8 mouse cellular contexts compared by ENCODE assay signal in genomic region chr2:168206725-168207644, GRCm38 (mm10). TPM values are rescaled to one million over a fixed set of nuclear protein-coding genes. Genes with fewer than 3 reads are reported as not detected.
DNase-seq lines count a peak whose midpoint lies in the region; ATAC-seq and TF ChIP-seq lines count a peak whose summit lies in the region.

Gene Adnp, minus strand, starts transcription at chr2:168207112.

- peaks cover 38% of the 10 kb centered on the region for H3K4me1 ChIP-seq in G1E (ENCODE audit: insufficient read depth, low read depth, low read length)
- H3K4me1 ChIP-seq in forebrain, embryonic 16.5 days (replicated peaks; ENCODE audit: control insufficient read depth, insufficient read depth, low read length), result peaks cover 27% of the 10 kb centered on the region
- H3K4me1 ChIP-seq in lung, embryonic 14.5 days (ENCODE audit: insufficient read depth), result peaks cover 8% of the 10 kb centered on the region; the same call in 1 of the 2 replicates
- H3K4me1 ChIP-seq in olfactory bulb, adult 2 months (ENCODE audit: control insufficient read depth, insufficient read depth, low read length), result peaks cover 8% of the 10 kb centered on the region
- H3K4me1 ChIP-seq in thymus, adult 2 months (replicated peaks; ENCODE audit: control insufficient read depth, insufficient read depth, low read length), result peaks cover 9% of the 10 kb centered on the region

- H3K4me3 ChIP-seq in G1E (ENCODE audit: low read depth, low read length), result peak within 1 kb of the TSS; percentile 96
- H3K4me3 ChIP-seq in forebrain, embryonic 16.5 days (replicated peaks; ENCODE audit: low read length), result peak within 1 kb of the TSS; percentile 97
- peak within 1 kb of the TSS; percentile 79 for H3K4me3 ChIP-seq in layer of hippocampus, adult 2 months
- peak within 1 kb of the TSS; percentile 98 for H3K4me3 ChIP-seq in lung, embryonic 14.5 days (ENCODE audit: low read depth, low read length)
- H3K4me3 ChIP-seq in olfactory bulb, adult 2 months (ENCODE audit: insufficient read depth, low read depth, low read length), result peak within 1 kb of the TSS; percentile 92
- peak within 1 kb of the TSS; percentile 96 for H3K4me3 ChIP-seq in thymus, adult 2 months (ENCODE audit: control insufficient read depth, insufficient read depth, low read length)

- 1% methylated on average over 47 of the region's 89 CpGs for WGBS in forebrain, embryonic 16.5 days
- 1% methylated on average over 79 of the region's 89 CpGs for WGBS in lung, embryonic 14.5 days
- 2% methylated on average over 82 of the region's 89 CpGs for WGBS in olfactory bulb, adult 2 months
- WGBS in thymus, adult 2 months, result under 1% methylated on average over 75 of the region's 89 CpGs

- intact Hi-C loops in heart, postnatal 36 days (cut with DNase I), result loop anchor here (2.0 kb wide), 1 partner anchor 24 kb away; the partner anchor contains the start of genes Dpm1, Gm20716 and Mocs3

- H3K9ac ChIP-seq in forebrain, embryonic 16.5 days (replicated peaks; ENCODE audit: low read depth, low read length), result peak within 1 kb of the TSS; percentile 100
- peak within 1 kb of the TSS; percentile 100 for H3K9ac ChIP-seq in lung, embryonic 14.5 days

- peak; percentile 64 for ATAC-seq in G1E (ENCODE audit: extremely low read depth, insufficient number of reproducible peaks, low FRiP score, poor library complexity, severe bottlenecking)
- ATAC-seq in forebrain, embryonic 16.5 days, result peak; percentile 87
- ATAC-seq in lung, embryonic 14.5 days (ENCODE audit: insufficient read depth), result peak; percentile 89

- peak; percentile 81 for DNase-seq in G1E (ENCODE audit: low spot score)
- peak; percentile 84 to 90 for DNase-seq in cerebellum, adult 18-20 months
- peak; percentile 94 to 97 for DNase-seq in heart, postnatal 36 days
- DNase-seq in layer of hippocampus, adult 2 months (ENCODE audit: low spot score in 2 of 2), result peak; percentile 92 to 94
- peak; percentile 98 for DNase-seq in lung, embryonic 14.5 days
- DNase-seq in thymus, adult 2 months, result peak; percentile 97

- H3K27ac ChIP-seq in forebrain, embryonic 16.5 days (ENCODE audit: low read length), result peak within 1 kb of the TSS; percentile 99
- peak within 1 kb of the TSS; percentile 100 for H3K27ac ChIP-seq in layer of hippocampus, adult 2 months
- H3K27ac ChIP-seq in lung, embryonic 14.5 days (ENCODE audit: low read depth), result peak within 1 kb of the TSS; percentile 99
- peak within 1 kb of the TSS; percentile 99 for H3K27ac ChIP-seq in olfactory bulb, adult 2 months (ENCODE audit: insufficient read depth, low read depth, low read length)
- peak within 1 kb of the TSS; percentile 46 for H3K27ac ChIP-seq in thymus, adult 2 months (ENCODE audit: control insufficient read depth, insufficient read depth, low read length)

- no peaks in the 10 kb centered on the region for H3K27me3 ChIP-seq in G1E (ENCODE audit: insufficient read depth, low read length)
- H3K27me3 ChIP-seq in forebrain, embryonic 16.5 days (replicated peaks; ENCODE audit: control insufficient read depth, insufficient read depth, low read length), result no peaks in the 10 kb centered on the region
- H3K27me3 ChIP-seq in lung, embryonic 14.5 days (ENCODE audit: insufficient read depth, low read length), result no peaks in the 10 kb centered on the region
- no peaks in the 10 kb centered on the region for H3K27me3 ChIP-seq in thymus, adult 2 months (ENCODE audit: control insufficient read depth, insufficient read depth, low read length)

- no peaks in the 10 kb centered on the region for H3K9me3 ChIP-seq in G1E (replicated peaks)
- H3K9me3 ChIP-seq in forebrain, embryonic 16.5 days (ENCODE audit: control insufficient read depth, low read length), result no peaks in the 10 kb centered on the region
- H3K9me3 ChIP-seq in lung, embryonic 14.5 days (ENCODE audit: low read depth, low read length), result no peaks in the 10 kb centered on the region

- 0 out of 2 replicates have a peak, but pooled peaks have one; percentile 17 for TF ChIP-seq CTCF in G1E (IDR thresholded peaks at IDR 0.05; ENCODE audit: low read depth, low read length)
- peak; percentile 89 for TF ChIP-seq CTCF in layer of hippocampus, adult 2 months (conservative IDR thresholded peaks at IDR 0.05)
- TF ChIP-seq CTCF in lung, embryonic 14.5 days (IDR thresholded peaks at IDR 0.05; ENCODE audit: low read depth), result peak; percentile 93
- peak; percentile 66 for TF ChIP-seq CTCF in olfactory bulb, adult 2 months (IDR thresholded peaks at IDR 0.05; ENCODE audit: insufficient read depth, low read depth, low read length)
- TF ChIP-seq CTCF in thymus, adult 2 months (IDR thresholded peaks at IDR 0.05; ENCODE audit: borderline replicate concordance, control insufficient read depth, extremely low read depth, insufficient read depth, low read length, poor library complexity), result peak; percentile 61; the same call in 1 of the 2 replicates

- H3K4me2 ChIP-seq in forebrain, embryonic 16.5 days (ENCODE audit: low read length), result peak within 1 kb of the TSS; percentile 77
- H3K4me2 ChIP-seq in lung, embryonic 14.5 days, result peak within 1 kb of the TSS; percentile 82

- peaks cover 84% of the 10 kb centered on the region for H3K36me3 ChIP-seq in G1E (replicated peaks)
- peaks cover 14% of the 10 kb centered on the region for H3K36me3 ChIP-seq in forebrain, embryonic 16.5 days (ENCODE audit: control insufficient read depth, insufficient read depth)
- H3K36me3 ChIP-seq in lung, embryonic 14.5 days (ENCODE audit: insufficient read depth), result peaks cover 56% of the 10 kb centered on the region
- H3K36me3 ChIP-seq in thymus, adult 2 months (ENCODE audit: control insufficient read depth, insufficient read depth, low read length), result peaks cover 7% of the 10 kb centered on the region

- TF ChIP-seq POLR2A in olfactory bulb, adult 2 months (IDR thresholded peaks at IDR 0.05; ENCODE audit: insufficient read depth, low read depth, low read length), result peak; percentile 44; the same call in 1 of the 2 replicates
- peak; percentile 19; the same call in 1 of the 2 replicates for TF ChIP-seq POLR2A in thymus, adult 2 months (IDR thresholded peaks at IDR 0.05; ENCODE audit: control insufficient read depth, extremely low read depth, insufficient read depth, low read length, poor library complexity)

RNA-seq across cellular contexts. Expression of gene Adnp, which starts in this region (rescaled TPM):
- 76.2 and 90.8 TPM in 2 replicates for total RNA-seq in G1E (2014; fragmentation: Nextera tagmentation)
- total RNA-seq in G1E (2017), result 1.1 and 1.5 TPM in 2 replicates
- polyA plus RNA-seq in G1E (2012), result 45.6 and 49.8 TPM in 2 replicates
- polyA plus RNA-seq in forebrain, embryonic 16.5 days (2015; fragmentation: Nextera tagmentation; extraction: Ambion mirVana), result 2.8 and 3.6 TPM in 2 replicates
- total RNA-seq in heart, postnatal 36 days (2021), result 10 to 100 TPM; 32.6 to 33.2 TPM
- 10 to 100 TPM; 90.5 to 96.3 TPM for total RNA-seq in layer of hippocampus, adult 2 months (2021)
- 12.4 and 16.2 TPM in 2 replicates for polyA plus RNA-seq in lung, embryonic 14.5 days (2014; fragmentation: Nextera tagmentation; extraction: Ambion mirVana)
- 82.3 TPM in 1 of 2 replicates, not detected in the other for polyA plus RNA-seq in olfactory bulb, adult 2 months (2012; ENCODE audit: insufficient read depth, insufficient read length, low replicate concordance, missing spikeins)
- 36.0 and 44.6 TPM in 2 replicates for polyA plus RNA-seq in thymus, adult 2 months (2012; rRNA removed)

Comparison
In these comparisons a context has a peak if more than half of its experiments do, and no peak if none do; other contexts are left out.
1. Peak in every context shown above with its lines: DNase-seq, ATAC-seq, H3K4me3 ChIP-seq and H3K27ac ChIP-seq.
2. CTCF ChIP-seq: peak in every context shown above with its lines; median percentile 93 in lung, embryonic 14.5 days; 89 in layer of hippocampus, adult 2 months; 66 in olfactory bulb, adult 2 months; 61 in thymus, adult 2 months; 17 in G1E.
3. H3K27ac ChIP-seq: peak in every context shown above with its lines; median percentile 100 in layer of hippocampus, adult 2 months; 99 in forebrain, embryonic 16.5 days; 99 in lung, embryonic 14.5 days; 99 in olfactory bulb, adult 2 months; 46 in thymus, adult 2 months.